Mouse (Mus musculus) frontal cortex, postnatal 36 days (tissue): ENCODE measurements around the gene Spen.
"Not testable (repeated sequence)": the region's sequence is repeated elsewhere in the genome, so short reads cannot be mapped to it uniquely, and the experiment has no call there.

Experiments
- DNase-seq, 2 experiments: peaks; one replicate each; pipeline ENCODE4 v3.0.0; 2022; ENCODE audit warnings: low spot score in 2 of 2

Spen gene

DNA sequence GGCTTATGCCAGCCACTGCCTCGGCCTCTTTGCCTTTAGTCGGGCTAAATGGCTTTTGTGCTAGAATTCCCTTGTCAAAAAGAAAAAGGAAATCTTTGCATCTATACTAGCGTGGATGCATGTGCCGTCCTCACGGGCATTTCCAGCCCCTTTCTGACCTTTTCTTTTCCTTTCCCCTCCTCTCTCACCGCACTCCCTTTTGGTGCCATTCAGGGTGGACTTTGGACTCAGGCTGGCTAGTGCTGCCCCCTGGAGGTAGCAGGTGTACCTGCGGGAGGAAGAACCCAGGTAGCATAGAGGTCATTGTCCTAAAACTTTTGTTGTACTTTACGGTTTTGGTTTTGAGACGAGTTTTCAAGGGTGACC lies 21.5 kb upstream of the Spen start:
- peak; percentile 75 to 79 for DNase-seq

- peak; percentile 62 to 74 for DNase-seq
Measured at GRCm38 (mm10) chr4:141559131-141559897, 20.9 kb upstream of the Spen start.

- DNase-seq = no peak
Measured at GRCm38 (mm10) chr4:141558658-141559057, 20.3 kb upstream of the Spen start.

DNA sequence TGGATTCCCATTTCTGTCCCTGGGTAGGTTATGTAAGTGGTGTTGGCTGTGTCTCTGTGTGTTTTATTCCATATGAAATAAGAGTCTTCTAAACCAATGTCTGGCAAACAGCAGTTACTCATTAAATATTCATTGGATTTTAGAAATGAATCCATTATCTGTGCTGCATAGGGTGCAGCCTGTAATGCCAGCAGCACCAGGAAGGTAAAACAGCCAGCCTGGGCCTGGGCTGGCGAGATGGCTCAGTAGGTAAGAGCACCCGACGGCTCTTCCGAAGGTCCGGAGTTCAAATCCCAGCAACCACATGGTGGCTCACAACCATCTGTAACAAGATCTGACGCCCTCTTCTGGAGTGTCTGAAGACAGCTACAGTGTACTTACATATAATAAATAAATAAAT lies 17.8 kb upstream of the Spen start:
- DNase-seq = not testable (repeated sequence)

GRCm38 (mm10) chr4:141554255-141554865 lies 16.0 kb upstream of the Spen start:
- DNase-seq = not testable (repeated sequence)

GRCm38 (mm10) chr4:141552484-141552883 lies 14.1 kb upstream of the Spen start:
- DNase-seq = no peak

GRCm38 (mm10) chr4:141547299-141547698 lies 8.9 kb upstream of the Spen start:
- no peak for DNase-seq

GRCm38 (mm10) chr4:141546334-141547200 lies 8.2 kb upstream of the Spen start:
- DNase-seq = peak; percentile 83 to 87

GRCm38 (mm10) chr4:141545743-141546333 lies 7.4 kb upstream of the Spen start:
- DNase-seq = peak; percentile 99 to 100

- DNase-seq = peak; percentile 46 to 57
Measured at GRCm38 (mm10) chr4:141545071-141545742, 6.8 kb upstream of the Spen start.

DNA sequence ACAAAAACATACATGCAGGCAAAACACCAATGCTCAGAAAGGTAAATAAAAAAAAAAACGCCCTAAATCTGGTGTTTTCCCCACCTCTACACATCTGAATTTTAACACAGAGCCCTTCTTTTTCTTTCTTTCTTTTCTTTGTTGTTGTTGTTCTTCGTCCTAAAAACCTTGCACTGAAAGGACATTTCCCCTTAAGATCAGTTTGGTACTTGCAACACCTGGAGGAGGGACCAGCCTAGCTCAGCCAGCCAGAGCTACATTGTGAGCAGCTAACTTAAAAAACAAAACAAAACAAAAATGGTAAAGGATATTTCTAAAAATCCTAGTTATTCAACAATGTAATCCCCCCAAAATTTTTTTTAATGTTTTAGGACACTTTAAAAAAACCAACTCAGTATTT lies 6.1 kb upstream of the Spen start:
- no peak for DNase-seq

DNA sequence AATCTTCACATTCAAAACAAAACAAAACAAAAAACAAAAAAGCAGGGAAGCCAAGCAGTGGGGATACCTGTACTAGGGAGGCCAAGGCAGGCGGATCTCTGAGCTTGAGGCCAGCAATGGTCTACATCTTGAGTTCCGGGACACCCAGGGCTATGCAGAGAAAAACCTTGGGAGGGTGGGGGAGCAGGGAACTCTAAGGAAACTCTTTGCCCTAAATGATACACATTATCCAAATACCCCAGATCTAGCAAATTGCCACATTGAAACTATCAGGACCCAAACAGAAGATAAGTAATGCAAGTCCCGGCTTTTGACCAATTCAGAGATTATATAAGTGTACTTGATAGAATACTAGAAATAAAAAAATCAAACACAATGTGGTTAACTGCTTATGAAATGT lies 5.2 kb upstream of the Spen start:
- no peak for DNase-seq

DNA sequence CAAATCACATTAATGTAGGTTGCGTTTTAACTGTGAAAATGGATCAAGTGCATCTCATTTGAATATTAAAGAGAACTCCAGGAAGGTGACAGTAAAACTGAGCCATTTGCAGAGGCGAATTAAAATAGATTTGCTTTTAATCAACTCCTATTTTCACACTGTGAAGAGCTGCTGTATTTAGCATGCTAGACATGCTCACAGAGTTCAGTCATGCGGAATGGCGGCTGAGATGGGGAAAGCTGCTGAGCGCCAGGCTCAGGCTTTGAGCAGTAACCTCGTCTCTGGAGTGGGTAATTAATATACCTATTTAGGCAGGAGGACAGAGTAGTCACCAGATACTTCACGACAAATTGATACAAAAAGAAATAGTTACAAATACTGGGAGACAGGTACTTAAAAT lies 3.5 kb upstream of the Spen start:
- DNase-seq = peak in 1 of 2 experiments; percentile 24

GRCm38 (mm10) chr4:141540844-141541243 lies 2.4 kb upstream of the Spen start:
- DNase-seq = no peak

- DNase-seq = no peak
Measured at GRCm38 (mm10) chr4:141539213-141539767, 893 bp upstream of the Spen start.

DNA sequence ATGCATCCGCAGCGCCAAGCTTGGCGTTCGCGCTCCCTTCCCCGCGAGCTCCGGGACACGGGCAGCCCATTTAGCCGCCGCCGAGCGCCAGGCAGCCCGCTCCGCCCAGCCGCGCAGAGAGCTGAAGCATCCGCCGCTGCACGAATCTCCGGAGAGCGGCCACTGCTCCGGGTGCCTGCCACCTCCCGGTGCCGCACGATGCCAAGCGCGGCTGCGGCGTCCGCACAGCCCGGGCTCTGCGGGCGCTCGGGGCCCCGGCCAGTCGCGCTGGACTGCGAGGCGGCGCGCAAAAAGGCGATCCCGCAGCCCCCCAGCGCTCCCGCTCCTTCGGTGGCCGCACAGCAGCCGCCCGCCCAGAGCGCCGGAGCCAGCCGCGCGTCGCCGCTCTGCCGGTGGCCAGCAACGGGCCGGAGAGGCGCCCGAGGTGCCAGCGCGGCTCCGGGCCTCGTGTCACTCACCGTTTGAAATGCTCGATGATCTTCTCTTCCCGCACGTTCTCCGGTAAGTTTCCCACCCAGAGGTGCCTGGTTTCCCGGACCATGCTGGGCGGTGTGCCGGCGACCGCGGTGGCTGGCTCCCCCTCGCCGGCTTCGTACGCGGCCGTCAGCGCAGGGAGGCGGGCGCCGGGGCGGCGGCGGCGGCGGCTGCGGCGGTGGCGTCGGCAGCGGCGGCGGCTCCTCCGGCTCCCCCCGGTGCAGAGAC lies 540 bp downstream of the Spen start:
- no peak for DNase-seq

DNA sequence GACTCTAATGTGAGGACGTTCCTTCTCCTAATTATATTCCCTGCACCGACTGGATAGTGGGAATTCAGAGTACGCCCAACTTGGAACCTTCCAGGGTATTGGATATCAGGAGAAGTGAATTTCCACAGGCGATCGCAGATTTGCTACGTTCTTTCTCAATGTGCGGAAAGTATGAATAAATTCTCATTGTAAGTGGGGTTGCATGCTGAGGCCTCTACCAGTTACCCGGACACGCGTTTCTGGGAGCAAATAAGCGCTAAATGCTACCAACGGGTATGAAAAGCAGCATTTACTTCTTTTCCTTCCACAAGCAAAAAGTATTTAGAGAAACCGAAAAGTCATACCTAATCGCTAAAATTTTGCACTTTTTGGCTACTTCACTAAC lies 1.2 kb downstream of the Spen start:
- DNase-seq = no peak

DNA sequence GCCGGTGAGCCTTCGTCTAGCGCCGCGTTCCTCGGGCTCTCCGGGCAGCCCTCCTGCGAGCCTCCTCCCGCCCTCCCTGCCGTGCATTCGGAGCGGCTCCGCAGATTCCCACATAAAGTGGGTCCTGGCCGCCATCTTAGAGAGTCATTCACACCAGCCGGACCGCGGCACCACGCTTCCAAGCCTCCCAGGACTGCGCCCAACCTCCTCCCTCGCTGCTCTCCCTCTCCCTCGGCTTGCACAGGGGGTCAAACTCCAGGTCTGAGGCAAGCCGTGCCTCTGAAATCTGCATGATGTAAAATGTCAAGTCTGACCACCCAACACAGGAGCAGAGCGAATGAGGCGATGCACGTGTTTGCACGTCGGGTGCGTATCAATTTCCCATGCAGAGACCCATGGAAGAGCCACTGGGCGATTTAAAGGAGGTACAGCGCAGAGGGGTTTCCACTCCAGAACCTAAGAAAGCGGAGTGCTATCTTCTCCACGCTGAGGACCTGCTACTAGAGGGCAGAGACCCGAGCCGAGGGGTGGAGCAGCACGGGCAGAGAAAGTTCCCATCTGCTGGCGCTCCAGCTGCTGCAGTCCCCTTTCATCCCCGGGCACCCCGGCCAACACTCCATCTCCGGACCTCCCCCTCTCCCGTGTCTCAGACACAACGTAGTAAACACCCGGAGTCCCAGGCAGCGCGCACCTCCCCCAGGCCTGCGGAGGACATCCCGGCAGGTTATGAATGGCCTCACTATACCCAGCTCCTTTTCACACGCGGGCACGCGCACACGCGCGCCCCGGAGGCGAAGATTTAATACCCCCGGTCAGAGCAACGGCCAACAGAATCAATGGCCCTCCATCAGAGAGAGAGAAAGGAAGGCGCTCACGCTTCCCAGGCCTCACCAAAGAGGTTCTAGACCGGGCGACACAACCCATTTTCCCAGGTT lies 1.8 kb downstream of the Spen start:
- DNase-seq = peak; percentile 61 to 65

GRCm38 (mm10) chr4:141534947-141535680 lies 3.3 kb downstream of the Spen start:
- peak; percentile 41 to 53 for DNase-seq
